Mouse (Mus musculus) embryonic facial prominence, embryonic 12.5 days (tissue): Measurements from ENCODE around the gene Gm5431. TPM values are rescaled to one million over a fixed set of nuclear protein-coding genes. Genes with fewer than 3 reads are reported as not detected.

Experiments used
- polyA plus RNA-seq: library from polyadenylated mRNA; unstranded; fragments of >200 nt; fragmentation: Nextera tagmentation; extraction: Ambion mirVana; gene quantifications from 2 replicates; pipeline ENCODE4 v1.2.1, GENCODE M21; 2016

Gm5431 gene
- polyA plus RNA-seq, 1 experiment from 2014 or later: 0.06 TPM

Other genes with a start within 250 kb of the Gm5431 start
- gene Rack1, start 101.9 kb downstream of the Gm5431 start, polyA plus RNA-seq: 660 and 665 TPM in 2 replicates
- gene Trim41, start 84.9 kb downstream of the Gm5431 start, polyA plus RNA-seq: 6.7 and 7.1 TPM in 2 replicates
- 0.65 and 1.5 TPM in 2 replicates for gene Trim7, start 76.1 kb downstream of the Gm5431 start, polyA plus RNA-seq
- 6.9 and 7.0 TPM in 2 replicates for gene Gm12184, start 75.6 kb downstream of the Gm5431 start, polyA plus RNA-seq
- gene Irgm1, start 30.5 kb downstream of the Gm5431 start, polyA plus RNA-seq: 3.4 and 3.5 TPM in 2 replicates
- gene Psme2b, start 44.0 kb upstream of the Gm5431 start, polyA plus RNA-seq: 2.0 and 2.2 TPM in 2 replicates
- not detected in 2 replicates for gene Olfr56, start 76.7 kb upstream of the Gm5431 start, polyA plus RNA-seq
- gene 9930111J21Rik1, start 77.2 kb upstream of the Gm5431 start, polyA plus RNA-seq: 0.43 and 0.49 TPM in 2 replicates
- not detected in 2 replicates for gene Gm12185, start 90.0 kb upstream of the Gm5431 start, polyA plus RNA-seq
- 0.18 TPM in 1 of 2 replicates, not detected in the other for gene Tgtp1, start 92.0 kb upstream of the Gm5431 start, polyA plus RNA-seq
- 0.10 and 0.19 TPM in 2 replicates for gene 9930111J21Rik2, start 149.0 kb upstream of the Gm5431 start, polyA plus RNA-seq
- 0.15 TPM in 1 of 2 replicates, not detected in the other for gene Tgtp2, start 162.0 kb upstream of the Gm5431 start, polyA plus RNA-seq
- gene Ifi47, start 174.4 kb upstream of the Gm5431 start, polyA plus RNA-seq: 0.74 and 1.2 TPM in 2 replicates
- not detected in 2 replicates for gene Olfr1396, start 212.7 kb upstream of the Gm5431 start, polyA plus RNA-seq
- not detected in 2 replicates for gene Olfr1395, start 240.1 kb upstream of the Gm5431 start, polyA plus RNA-seq